9 mouse cellular contexts compared by ENCODE assay signal in genomic region chr2:26571826-26572225, GRCm38 (mm10). TPM values are rescaled to one million over a fixed set of nuclear protein-coding genes. Genes with fewer than 3 reads are reported as not detected.
A peak's percentile ranks its signal among the peaks of the same experiment; 100 is the strongest.
DNase-seq lines count a peak whose midpoint lies in the region; ATAC-seq lines count a peak whose summit lies in the region.
"Had no signal": no experiment of that assay in that cellular context is flagged by ENCODE, and none has a peak within 500 bp of the region (broad histone marks: within the 10 kb centered on the region; RNA-seq: fewer than 3 reads in every experiment).

No protein-coding gene starts in this region.

- H3K27ac ChIP-seq in embryonic facial prominence, embryonic 11.5 days (replicated peaks; ENCODE audit: low read depth, low read length), result peak overlapping the region; percentile 3; the same call in 1 of the 2 replicates
- H3K27ac ChIP-seq in intestine, embryonic 16.5 days (ENCODE audit: low read length), result peak overlapping the region; percentile 55
- peak overlapping the region; percentile 62 for H3K27ac ChIP-seq in liver, embryonic 16.5 days (ENCODE audit: low read length)

- no peaks in the 10 kb centered on the region for H3K36me3 ChIP-seq in embryonic facial prominence, embryonic 11.5 days (replicated peaks; ENCODE audit: control insufficient read depth, insufficient read depth, low read depth, low read length)
- H3K36me3 ChIP-seq in intestine, embryonic 16.5 days (ENCODE audit: control insufficient read depth, insufficient read depth, low read length), result no peaks in the 10 kb centered on the region
- no peaks in the 10 kb centered on the region for H3K36me3 ChIP-seq in liver, embryonic 16.5 days (ENCODE audit: control insufficient read depth, insufficient read depth)

- H3K9me3 ChIP-seq in embryonic facial prominence, embryonic 11.5 days (replicated peaks; ENCODE audit: control insufficient read depth, low read length), result no peaks in the 10 kb centered on the region
- no peaks in the 10 kb centered on the region for H3K9me3 ChIP-seq in intestine, embryonic 16.5 days (ENCODE audit: control insufficient read depth, low read length)
- no peaks in the 10 kb centered on the region for H3K9me3 ChIP-seq in liver, embryonic 16.5 days (replicated peaks; ENCODE audit: control insufficient read depth, low read length)

- ATAC-seq in embryonic facial prominence, embryonic 11.5 days (replicated peaks; ENCODE audit: insufficient number of reproducible peaks, low FRiP score, low TSS enrichment, low read depth), result no peak
- ATAC-seq in intestine, embryonic 16.5 days, result peak; percentile 51
- peak; percentile 62 for ATAC-seq in liver, embryonic 16.5 days (ENCODE audit: low read depth)

- H3K4me2 ChIP-seq in embryonic facial prominence, embryonic 11.5 days (ENCODE audit: low read depth, low read length), result no peak overlapping the region
- H3K4me2 ChIP-seq in intestine, embryonic 16.5 days (ENCODE audit: low read depth, low read length), result no peak overlapping the region
- H3K4me2 ChIP-seq in liver, embryonic 16.5 days (ENCODE audit: low read depth, low read length), result no peak overlapping the region

- H3K27me3 ChIP-seq in embryonic facial prominence, embryonic 11.5 days (ENCODE audit: control insufficient read depth, insufficient read depth, low read length), result no peaks in the 10 kb centered on the region
- no peaks in the 10 kb centered on the region for H3K27me3 ChIP-seq in intestine, embryonic 16.5 days (replicated peaks; ENCODE audit: control insufficient read depth, insufficient read depth, low read length)
- no peaks in the 10 kb centered on the region for H3K27me3 ChIP-seq in liver, embryonic 16.5 days (ENCODE audit: control insufficient read depth, insufficient read depth, low read depth, low read length)

- 68% methylated on average over 5 of the region's 5 CpGs for WGBS in embryonic facial prominence, embryonic 11.5 days
- WGBS in intestine, embryonic 16.5 days, result 54% methylated on average over 5 of the region's 5 CpGs
- 22% methylated on average over 5 of the region's 5 CpGs for WGBS in liver, embryonic 16.5 days (ENCODE audit: insufficient replicate concordance)

- no peak overlapping the region for H3K9ac ChIP-seq in embryonic facial prominence, embryonic 11.5 days (replicated peaks; ENCODE audit: low read length)
- H3K9ac ChIP-seq in intestine, embryonic 16.5 days (ENCODE audit: low read depth, low read length), result no peak overlapping the region
- H3K9ac ChIP-seq in liver, embryonic 16.5 days (ENCODE audit: low read depth, low read length), result peak overlapping the region; percentile 16; the same call in 1 of the 2 replicates

- no peak overlapping the region for H3K4me3 ChIP-seq in embryonic facial prominence, embryonic 11.5 days (ENCODE audit: low read depth, low read length)
- no peak overlapping the region for H3K4me3 ChIP-seq in intestine, embryonic 16.5 days (ENCODE audit: low read length)
- no peak overlapping the region for H3K4me3 ChIP-seq in liver, embryonic 16.5 days (ENCODE audit: low read depth, low read length)
- H3K4me3 ChIP-seq: myocyte had no signal

- peak; percentile 69 to 76 for DNase-seq in adrenal gland, adult (ENCODE audit: inconsistent age in 2 of 2, low spot score in 1 of 2)
- DNase-seq in adrenal gland, adult 18-20 months (ENCODE audit: low spot score in 2 of 2), result no peak
- DNase-seq in embryonic facial prominence, embryonic 11.5 days (ENCODE audit: low spot score), result no peak
- DNase-seq in cerebellum, postnatal 14 days, result no peak
- DNase-seq in ovary, adult 18-20 months (ENCODE audit: low spot score), result no peak
- DNase-seq in gastrocnemius, postnatal 10 days, result no peak

- H3K4me1 ChIP-seq in embryonic facial prominence, embryonic 11.5 days (ENCODE audit: control insufficient read depth, insufficient read depth, low read length), result no peaks in the 10 kb centered on the region
- peaks cover 11% of the 10 kb centered on the region for H3K4me1 ChIP-seq in intestine, embryonic 16.5 days (ENCODE audit: control insufficient read depth, insufficient read depth, low read length)
- peaks cover 38% of the 10 kb centered on the region for H3K4me1 ChIP-seq in liver, embryonic 16.5 days (ENCODE audit: control insufficient read depth, low read depth, low read length)

RNA-seq across cellular contexts. Expression of gene Egfl7, which starts 8.0 kb away (rescaled TPM):
- 100 to 1,000 TPM in 1 of 2 experiments, 10 to 100 TPM in 1; 97.9 to 102 TPM for total RNA-seq in adrenal gland, adult 18-20 months (2021)
- 54.3 and 74.6 TPM in 2 replicates for polyA plus RNA-seq in embryonic facial prominence, embryonic 11.5 days (2014; fragmentation: Nextera tagmentation; extraction: Ambion mirVana)
- 110 and 118 TPM in 2 replicates for polyA plus RNA-seq in intestine, embryonic 16.5 days (2015; fragmentation: Nextera tagmentation; extraction: Ambion mirVana)
- polyA plus RNA-seq in liver, embryonic 16.5 days (2015; fragmentation: Nextera tagmentation; extraction: Ambion mirVana), result 50.9 and 54.3 TPM in 2 replicates
- total RNA-seq in gastrocnemius, postnatal 10 days (2021), result 100 to 1,000 TPM; 104 to 147 TPM

RNA-seq across cellular contexts. Expression of gene Gm20532, which starts 14.6 kb away (rescaled TPM):
- not detected for total RNA-seq in adrenal gland, adult 18-20 months (2021)
- polyA plus RNA-seq in embryonic facial prominence, embryonic 11.5 days (2014; fragmentation: Nextera tagmentation; extraction: Ambion mirVana), result not detected in 2 replicates
- polyA plus RNA-seq in intestine, embryonic 16.5 days (2015; fragmentation: Nextera tagmentation; extraction: Ambion mirVana), result not detected in 2 replicates
- not detected in 2 replicates for polyA plus RNA-seq in liver, embryonic 16.5 days (2015; fragmentation: Nextera tagmentation; extraction: Ambion mirVana)
- total RNA-seq in gastrocnemius, postnatal 10 days (2021), result under 1 TPM in 1 of 2 experiments, not detected in 1; 0.40 TPM
- polyA plus RNA-seq: myocyte had no signal

RNA-seq across cellular contexts. Expression of gene Agpat2, which starts 32.4 kb away (rescaled TPM):
- 100 to 1,000 TPM; 431 to 896 TPM for total RNA-seq in adrenal gland, adult 18-20 months (2021)
- polyA plus RNA-seq in embryonic facial prominence, embryonic 11.5 days (2014; fragmentation: Nextera tagmentation; extraction: Ambion mirVana), result 8.7 and 13.1 TPM in 2 replicates
- polyA plus RNA-seq in intestine, embryonic 16.5 days (2015; fragmentation: Nextera tagmentation; extraction: Ambion mirVana), result 113 and 116 TPM in 2 replicates
- polyA plus RNA-seq in liver, embryonic 16.5 days (2015; fragmentation: Nextera tagmentation; extraction: Ambion mirVana), result 58.3 and 65.7 TPM in 2 replicates
- 1 to 10 TPM; 9.3 to 9.4 TPM for total RNA-seq in gastrocnemius, postnatal 10 days (2021)

RNA-seq across cellular contexts. Expression of gene Notch1, which starts 55.4 kb away (rescaled TPM):
- total RNA-seq in adrenal gland, adult 18-20 months (2021), result 10 to 100 TPM; 21.5 to 22.0 TPM
- 17.2 and 17.7 TPM in 2 replicates for polyA plus RNA-seq in embryonic facial prominence, embryonic 11.5 days (2014; fragmentation: Nextera tagmentation; extraction: Ambion mirVana)
- polyA plus RNA-seq in intestine, embryonic 16.5 days (2015; fragmentation: Nextera tagmentation; extraction: Ambion mirVana), result 7.4 and 8.4 TPM in 2 replicates
- 2.8 and 3.1 TPM in 2 replicates for polyA plus RNA-seq in liver, embryonic 16.5 days (2015; fragmentation: Nextera tagmentation; extraction: Ambion mirVana)
- 10 to 100 TPM; 22.5 to 33.5 TPM for total RNA-seq in gastrocnemius, postnatal 10 days (2021)

RNA-seq across cellular contexts. Expression of gene Fam69b, which starts 56.4 kb away (rescaled TPM):
- total RNA-seq in adrenal gland, adult 18-20 months (2021), result 10 to 100 TPM in 1 of 2 experiments, 1 to 10 TPM in 1; 8.6 to 13.9 TPM
- 40.4 and 44.4 TPM in 2 replicates for polyA plus RNA-seq in embryonic facial prominence, embryonic 11.5 days (2014; fragmentation: Nextera tagmentation; extraction: Ambion mirVana)
- polyA plus RNA-seq in intestine, embryonic 16.5 days (2015; fragmentation: Nextera tagmentation; extraction: Ambion mirVana), result 24.8 and 27.0 TPM in 2 replicates
- 0.61 and 1.3 TPM in 2 replicates for polyA plus RNA-seq in liver, embryonic 16.5 days (2015; fragmentation: Nextera tagmentation; extraction: Ambion mirVana)
- total RNA-seq in gastrocnemius, postnatal 10 days (2021), result 1 to 10 TPM; 2.9 to 3.4 TPM

Comparison
In these comparisons a context has a peak if more than half of its experiments do, and no peak if none do; other contexts are left out.
1. DNase-seq: peak in adrenal gland, adult (2 of 2); none in adrenal gland, adult 18-20 months (0 of 2), embryonic facial prominence, embryonic 11.5 days (single experiment), cerebellum, postnatal 14 days (0 of 2), ovary, adult 18-20 months (single experiment) and gastrocnemius, postnatal 10 days (single experiment).
2. H3K27ac ChIP-seq: peak in every context shown above with its lines; median percentile 62 in liver, embryonic 16.5 days; 55 in intestine, embryonic 16.5 days; 3 in embryonic facial prominence, embryonic 11.5 days.